Mouse (Mus musculus): Measurements from ENCODE around the gene Tmem239. TPM values are rescaled to one million over a fixed set of nuclear protein-coding genes. Genes with fewer than 3 reads are reported as not detected.
"Not testable (repeated sequence)": the region's sequence is repeated elsewhere in the genome, so short reads cannot be mapped to it uniquely, and the experiment has no call there.

Gene Tmem239
- 0.14 and 0.15 TPM in 2 replicates for polyA plus RNA-seq (2015; fragmentation: Nextera tagmentation; extraction: Ambion mirVana)

- Histone ChIP-seq H3K4me2 (no peak within 1 kb of the TSS), H3K27me3 (no peaks in the 10 kb centered on the region), H3K9ac (no peak within 1 kb of the TSS), H3K4me1 (peaks cover 20% of the 10 kb centered on the region), H3K4me3 (no peak within 1 kb of the TSS), H3K36me3 (no peaks in the 10 kb centered on the region), H3K9me3 (no peaks in the 10 kb centered on the region), H3K27ac (no peak within 1 kb of the TSS)
- WGBS = 84% methylated on average over 2 of the region's 2 CpGs
- ATAC-seq (ENCODE audit: insufficient number of reproducible peaks, low FRiP score, low TSS enrichment, low read depth) = no peak
Observed at GRCm38 (mm10) chr2:130406178-130406577, at the start of gene Tmem239. Gene Tmem239, plus strand, starts transcription at chr2:130406478.

GRCm38 (mm10) chr2:130357551-130357950, 48.7 kb upstream of the Tmem239 start:
- Histone ChIP-seq H3K9me3 (no peaks in the 10 kb centered on the region), H3K36me3 (peaks cover 7% of the 10 kb centered on the region; the same call in 1 of the 2 replicates), H3K9ac (no peak overlapping the region), H3K27ac (no peak overlapping the region), H3K4me1 (peaks cover 10% of the 10 kb centered on the region), H3K4me2 (no peak overlapping the region), H3K27me3 (peaks cover 56% of the 10 kb centered on the region), H3K4me3 (no peak overlapping the region)
- 92% methylated on average over 5 of the region's 5 CpGs for WGBS
- ATAC-seq (ENCODE audit: insufficient number of reproducible peaks, low FRiP score, low TSS enrichment, low read depth) = no peak

- peaks cover 10% of the 10 kb centered on the region for H3K4me1 ChIP-seq
- peaks cover 69% of the 10 kb centered on the region for H3K27me3 ChIP-seq
- H3K9ac ChIP-seq = no peak overlapping the region
- H3K9me3 ChIP-seq = no peaks in the 10 kb centered on the region
- 10% methylated on average over 5 of the region's 5 CpGs for WGBS
- no peak overlapping the region for H3K27ac ChIP-seq
- H3K4me3 ChIP-seq = no peak overlapping the region
- H3K4me2 ChIP-seq = no peak overlapping the region
- peaks cover 7% of the 10 kb centered on the region; the same call in 1 of the 2 replicates for H3K36me3 ChIP-seq
- no peak for ATAC-seq (ENCODE audit: insufficient number of reproducible peaks, low FRiP score, low TSS enrichment, low read depth)
Observed at GRCm38 (mm10) chr2:130358852-130359251, 47.4 kb upstream of the Tmem239 start.

- Histone ChIP-seq H3K4me3 (no peak overlapping the region), H3K36me3 (peaks cover 7% of the 10 kb centered on the region; the same call in 1 of the 2 replicates), H3K9ac (no peak overlapping the region), H3K4me2 (no peak overlapping the region), H3K9me3 (no peaks in the 10 kb centered on the region), H3K27me3 (peaks cover 81% of the 10 kb centered on the region), H3K4me1 (peaks cover 17% of the 10 kb centered on the region), H3K27ac (no peak overlapping the region)
- WGBS = 5% methylated on average over 14 of the region's 14 CpGs
- no peak for ATAC-seq (ENCODE audit: insufficient number of reproducible peaks, low FRiP score, low TSS enrichment, low read depth)
Observed at GRCm38 (mm10) chr2:130362511-130363026, 43.7 kb upstream of the Tmem239 start.

GRCm38 (mm10) chr2:130365211-130366094, 40.8 kb upstream of the Tmem239 start:
- no peak for ATAC-seq (ENCODE audit: insufficient number of reproducible peaks, low FRiP score, low TSS enrichment, low read depth)
- peaks cover 17% of the 10 kb centered on the region for H3K4me1 ChIP-seq
- H3K36me3 ChIP-seq = no peaks in the 10 kb centered on the region
- peak overlapping the region; percentile 42 for H3K4me2 ChIP-seq
- peak overlapping the region; percentile 28 for H3K4me3 ChIP-seq
- H3K9ac ChIP-seq = no peak overlapping the region
- WGBS = 12% methylated on average over 29 of the region's 30 CpGs
- no peaks in the 10 kb centered on the region for H3K9me3 ChIP-seq
- no peak overlapping the region for H3K27ac ChIP-seq
- peaks cover 55% of the 10 kb centered on the region for H3K27me3 ChIP-seq

GRCm38 (mm10) chr2:130367386-130367785, 38.9 kb upstream of the Tmem239 start:
- 58% methylated on average over 4 of the region's 4 CpGs for WGBS
- no peak overlapping the region for H3K27ac ChIP-seq
- H3K27me3 ChIP-seq = peaks cover 36% of the 10 kb centered on the region
- no peak overlapping the region for H3K4me3 ChIP-seq
- H3K36me3 ChIP-seq = no peaks in the 10 kb centered on the region
- no peak for ATAC-seq (ENCODE audit: insufficient number of reproducible peaks, low FRiP score, low TSS enrichment, low read depth)
- no peaks in the 10 kb centered on the region for H3K9me3 ChIP-seq
- H3K4me2 ChIP-seq = no peak overlapping the region
- no peak overlapping the region for H3K9ac ChIP-seq
- H3K4me1 ChIP-seq = peaks cover 8% of the 10 kb centered on the region

- 34% methylated on average over 1 of the region's 1 CpGs for WGBS
- not testable (repeated sequence) for H3K4me1 ChIP-seq; H3K4me3 ChIP-seq; H3K9me3 ChIP-seq; H3K4me2 ChIP-seq; H3K36me3 ChIP-seq; H3K9ac ChIP-seq; ATAC-seq (ENCODE audit: insufficient number of reproducible peaks, low FRiP score, low TSS enrichment, low read depth); H3K27me3 ChIP-seq; H3K27ac ChIP-seq
Observed at GRCm38 (mm10) chr2:130373026-130373425, 33.3 kb upstream of the Tmem239 start.

- no peak overlapping the region for H3K27ac ChIP-seq
- 0 out of 2 replicates have a peak overlapping the region, but pooled peaks have one; percentile 3 for H3K4me2 ChIP-seq
- no peaks in the 10 kb centered on the region for H3K36me3 ChIP-seq
- WGBS = 48% methylated on average over 4 of the region's 4 CpGs
- ATAC-seq (ENCODE audit: insufficient number of reproducible peaks, low FRiP score, low TSS enrichment, low read depth) = peak; percentile 63; the same call in 1 of the 2 replicates
- H3K9me3 ChIP-seq = no peaks in the 10 kb centered on the region
- H3K9ac ChIP-seq = no peak overlapping the region
- no peaks in the 10 kb centered on the region for H3K27me3 ChIP-seq
- H3K4me1 ChIP-seq = no peaks in the 10 kb centered on the region
- H3K4me3 ChIP-seq = no peak overlapping the region
Observed at GRCm38 (mm10) chr2:130374951-130375350, 31.3 kb upstream of the Tmem239 start.

GRCm38 (mm10) chr2:130383205-130383604, 23.1 kb upstream of the Tmem239 start:
- Histone ChIP-seq H3K27ac (no peak overlapping the region), H3K4me2 (no peak overlapping the region), H3K4me3 (no peak overlapping the region), H3K4me1 (no peaks in the 10 kb centered on the region), H3K9ac (no peak overlapping the region), H3K27me3 (no peaks in the 10 kb centered on the region), H3K36me3 (no peaks in the 10 kb centered on the region), H3K9me3 (no peaks in the 10 kb centered on the region)
- ATAC-seq (ENCODE audit: insufficient number of reproducible peaks, low FRiP score, low TSS enrichment, low read depth) = no peak
- 34% methylated on average over 3 of the region's 3 CpGs for WGBS

- Histone ChIP-seq H3K4me3 (no peak overlapping the region), H3K9ac (no peak overlapping the region), H3K9me3 (no peaks in the 10 kb centered on the region), H3K36me3 (no peaks in the 10 kb centered on the region), H3K4me1 (no peaks in the 10 kb centered on the region), H3K27me3 (no peaks in the 10 kb centered on the region), H3K4me2 (no peak overlapping the region), H3K27ac (no peak overlapping the region)
- WGBS = 49% methylated on average over 6 of the region's 6 CpGs
- no peak for ATAC-seq (ENCODE audit: insufficient number of reproducible peaks, low FRiP score, low TSS enrichment, low read depth)
Observed at GRCm38 (mm10) chr2:130383895-130384294, 22.4 kb upstream of the Tmem239 start.

- Histone ChIP-seq H3K4me2 (no peak overlapping the region), H3K4me1 (no peaks in the 10 kb centered on the region), H3K9ac (no peak overlapping the region), H3K4me3 (no peak overlapping the region), H3K27me3 (no peaks in the 10 kb centered on the region), H3K9me3 (no peaks in the 10 kb centered on the region), H3K27ac (no peak overlapping the region), H3K36me3 (peaks cover 11% of the 10 kb centered on the region)
- 56% methylated on average over 1 of the region's 1 CpGs for WGBS
- ATAC-seq (ENCODE audit: insufficient number of reproducible peaks, low FRiP score, low TSS enrichment, low read depth) = no peak
Observed at GRCm38 (mm10) chr2:130386212-130386611, 20.1 kb upstream of the Tmem239 start.

GRCm38 (mm10) chr2:130388796-130389195, 17.5 kb upstream of the Tmem239 start:
- no peak overlapping the region for H3K27ac ChIP-seq
- H3K4me3 ChIP-seq = no peak overlapping the region
- no peaks in the 10 kb centered on the region for H3K4me1 ChIP-seq
- H3K36me3 ChIP-seq = peaks cover 35% of the 10 kb centered on the region
- H3K9me3 ChIP-seq = no peaks in the 10 kb centered on the region
- H3K4me2 ChIP-seq = no peak overlapping the region
- ATAC-seq (ENCODE audit: insufficient number of reproducible peaks, low FRiP score, low TSS enrichment, low read depth) = no peak
- H3K9ac ChIP-seq = no peak overlapping the region
- 83% methylated on average over 2 of the region's 2 CpGs for WGBS
- no peaks in the 10 kb centered on the region for H3K27me3 ChIP-seq

Measured in limb, embryonic 15.5 days (tissue).